Mouse (Mus musculus) heart, postnatal 0 days (tissue): ENCODE results near the gene Klc3.

Source experiments
- CTCF ChIP-seq: IDR thresholded peaks from 2 replicates; pipeline ENCODE4 v1.5.1; 2016; ENCODE audit warnings: antibody characterized with exemption, control low read depth, low read depth
- EP300 ChIP-seq: IDR thresholded peaks from 2 replicates; pipeline ENCODE4 v1.6.1; 2016; ENCODE audit warnings: antibody characterized with exemption, low read depth

DNA sequence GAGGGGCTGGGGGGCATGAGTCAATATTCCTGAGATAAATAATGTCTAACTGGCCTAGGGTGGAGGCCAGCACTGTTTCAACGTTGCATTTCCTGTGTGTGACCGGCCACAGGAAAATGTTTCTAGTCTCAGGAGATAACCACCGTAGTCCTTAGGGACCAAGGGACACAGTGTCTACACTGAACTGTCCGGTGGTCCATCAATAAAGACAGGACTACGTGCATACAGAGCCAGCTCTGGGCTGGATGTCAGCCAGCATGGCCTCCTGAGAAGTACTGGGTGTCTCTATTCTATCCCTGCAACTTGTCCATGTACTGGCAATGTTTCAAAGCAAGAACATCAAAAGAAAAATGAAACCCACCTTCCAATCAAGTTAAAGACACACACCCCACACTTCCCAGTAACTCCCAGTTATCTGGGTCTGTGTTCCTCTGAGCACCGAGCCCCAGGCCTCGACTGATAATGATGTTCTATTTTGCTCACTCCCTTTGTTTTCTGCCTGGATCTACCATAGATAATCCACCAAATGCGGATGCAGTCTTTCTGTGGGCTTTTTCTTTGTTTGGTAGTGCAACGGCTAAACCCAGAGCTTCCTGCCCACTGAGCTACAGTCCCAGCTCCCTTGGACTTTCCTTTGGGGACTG, 37.7 kb upstream of the Klc3 start:
- TF ChIP-seq CTCF = no peak
- no peak for TF ChIP-seq EP300
